Mouse (Mus musculus): ENCODE results near the gene Rnf32.

The Rnf32 gene

DNA sequence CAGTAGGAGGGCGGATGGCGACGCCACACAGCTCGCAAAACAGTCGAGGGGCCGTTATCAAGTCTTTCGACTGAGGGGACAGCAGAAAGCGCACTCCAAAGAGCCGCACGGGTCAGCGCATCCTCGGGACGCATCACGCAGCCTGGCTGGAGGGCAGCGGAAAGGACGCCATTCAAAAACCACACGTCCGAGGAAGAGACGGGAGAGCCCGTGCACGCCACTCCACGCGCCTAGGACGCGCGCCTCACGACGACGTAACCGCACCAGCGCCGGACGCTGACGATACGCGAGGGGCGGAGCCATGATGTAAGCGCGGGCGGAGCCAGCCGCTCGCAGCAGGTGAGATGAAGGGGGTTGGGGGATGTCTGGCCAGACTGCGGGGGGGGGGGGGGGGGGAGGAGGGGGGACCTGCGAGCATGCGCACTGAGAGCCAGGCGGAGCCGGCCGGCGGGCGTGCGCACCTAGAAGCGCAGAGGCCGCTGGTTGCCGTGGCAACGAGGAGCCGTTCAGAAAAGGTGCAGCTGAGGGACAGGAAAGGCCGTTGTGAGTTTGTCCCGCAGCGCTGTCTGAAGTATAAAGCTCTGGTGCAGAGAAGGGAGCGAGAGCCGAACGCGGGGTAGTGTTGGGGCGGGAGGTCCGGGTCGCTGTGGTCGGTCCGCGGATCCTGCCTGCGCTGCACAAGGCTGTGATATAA, at the start of gene Rnf32:
Gene Rnf32, plus strand, starts transcription at position 423 of the 694 bp plus-strand sequence.
- peak; percentile 84 for DNase-seq

- peak; percentile 4 for DNase-seq
Measured at GRCm38 (mm10) chr5:29150146-29150545, 45.6 kb upstream of the Rnf32 start.

DNA sequence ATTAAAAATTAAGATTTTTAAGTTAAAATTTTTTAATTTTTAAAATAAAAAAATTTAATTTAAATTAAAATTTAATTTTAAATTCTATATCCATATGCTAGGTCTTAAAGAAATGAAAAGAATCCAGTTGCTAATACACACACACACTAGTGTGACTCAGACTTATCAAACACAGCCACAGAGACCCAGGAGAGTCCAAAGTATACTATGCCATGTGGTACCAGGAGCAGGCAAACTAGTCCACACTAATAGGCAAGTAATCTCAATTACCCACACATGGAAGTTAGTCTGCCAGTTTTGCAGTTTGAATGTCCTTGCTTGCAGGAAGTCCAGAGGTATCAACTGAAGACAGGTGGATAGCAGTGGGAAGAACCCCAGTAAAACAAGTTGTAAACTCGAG, 35.9 kb upstream of the Rnf32 start:
- DNase-seq: no peak

DNA sequence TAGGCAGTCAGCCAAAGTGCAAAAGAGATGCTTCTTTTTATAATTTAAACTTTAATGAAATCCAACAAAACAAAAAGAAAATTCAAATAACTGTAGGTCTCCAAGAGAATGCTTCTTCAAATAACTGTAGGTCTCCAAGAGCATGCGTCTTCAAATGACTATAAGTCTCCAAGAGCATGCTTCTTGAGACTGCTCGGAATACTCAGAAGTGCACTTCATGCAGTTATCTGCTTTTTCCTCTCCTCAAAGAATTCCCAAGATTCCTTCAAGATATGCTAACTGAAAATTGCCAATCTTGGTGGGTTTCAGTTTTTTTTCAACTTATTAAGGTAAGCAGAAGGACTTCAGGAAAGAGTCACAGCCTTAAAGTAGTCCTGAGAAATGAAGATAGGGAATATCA, 28.8 kb upstream of the Rnf32 start:
- no peak for DNase-seq

DNA sequence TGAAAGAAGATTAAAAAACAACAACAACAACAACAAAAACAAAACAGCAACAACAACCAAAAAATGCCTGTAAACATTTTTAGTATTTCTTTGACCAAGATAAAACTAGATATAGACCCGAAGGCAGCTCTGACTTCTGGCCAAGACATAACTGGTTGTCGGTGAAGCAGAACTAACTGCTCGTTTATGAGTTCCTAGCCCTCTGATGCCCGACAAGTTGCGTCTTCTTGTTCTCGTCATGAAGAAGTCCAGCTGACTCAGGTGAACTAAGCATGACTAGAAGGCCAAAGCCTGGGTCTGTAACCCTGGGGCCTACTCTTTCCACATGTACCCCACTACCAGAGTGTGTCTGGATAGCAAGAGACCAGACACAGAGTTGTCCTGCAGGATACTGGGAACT, 25.6 kb upstream of the Rnf32 start:
- DNase-seq: no peak

- no peak for DNase-seq
Measured at GRCm38 (mm10) chr5:29171165-29171564, 24.6 kb upstream of the Rnf32 start.

- DNase-seq: no peak
Measured at GRCm38 (mm10) chr5:29186798-29187197, 9.0 kb upstream of the Rnf32 start.

GRCm38 (mm10) chr5:29195231-29195569, 592 bp upstream of the Rnf32 start:
- no peak for DNase-seq

DNA sequence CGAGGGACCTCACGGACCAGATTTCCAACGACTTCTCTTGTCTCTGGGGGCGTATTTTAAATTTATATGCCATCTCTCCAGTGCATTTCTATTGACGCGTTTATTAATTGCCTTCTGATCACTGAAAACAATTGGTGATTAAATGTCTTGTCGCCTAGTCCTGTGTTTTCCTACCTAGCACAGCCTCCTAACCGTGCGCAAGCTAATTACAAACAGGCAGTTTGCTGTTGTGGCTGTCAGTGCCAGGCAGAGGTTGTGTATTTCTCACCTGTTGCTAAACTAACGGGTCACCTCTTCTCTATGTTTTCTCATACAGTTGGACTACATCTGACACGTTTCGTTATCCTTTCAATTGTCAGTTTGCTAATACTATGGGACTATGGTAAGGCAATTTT, 469 bp downstream of the Rnf32 start:
- no peak for DNase-seq

DNA sequence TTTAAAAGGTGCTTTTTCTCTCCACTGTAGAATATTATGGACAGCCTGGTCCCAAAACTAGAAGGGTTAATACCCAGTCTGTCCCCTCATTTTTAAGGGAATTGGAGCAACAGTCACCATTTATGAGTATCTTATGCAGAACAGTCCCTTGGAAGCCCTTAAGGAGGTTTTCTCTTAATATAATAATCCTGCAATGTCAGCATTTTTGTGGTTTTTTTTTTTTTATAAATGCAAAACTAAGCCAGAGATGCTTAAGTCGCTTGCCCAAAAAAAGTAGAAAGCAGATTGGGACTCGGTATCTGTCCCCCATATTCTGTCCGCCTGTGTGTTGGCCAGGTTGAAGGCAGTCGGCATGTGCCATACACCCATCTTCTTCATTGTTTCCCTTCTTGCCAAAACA, 1.4 kb downstream of the Rnf32 start:
- no peak for DNase-seq

GRCm38 (mm10) chr5:29198960-29199488, 3.2 kb downstream of the Rnf32 start:
- no peak for DNase-seq

- DNase-seq: peak; percentile 21
Measured at GRCm38 (mm10) chr5:29199868-29200267, 4.1 kb downstream of the Rnf32 start.

- DNase-seq: no peak
Measured at GRCm38 (mm10) chr5:29205690-29206089, 9.9 kb downstream of the Rnf32 start.

GRCm38 (mm10) chr5:29211980-29212555, 16.3 kb downstream of the Rnf32 start:
- no peak for DNase-seq

GRCm38 (mm10) chr5:29217997-29218396, 22.2 kb downstream of the Rnf32 start:
- DNase-seq: no peak

GRCm38 (mm10) chr5:29224089-29224488, 28.3 kb downstream of the Rnf32 start:
- no peak for DNase-seq

DNA sequence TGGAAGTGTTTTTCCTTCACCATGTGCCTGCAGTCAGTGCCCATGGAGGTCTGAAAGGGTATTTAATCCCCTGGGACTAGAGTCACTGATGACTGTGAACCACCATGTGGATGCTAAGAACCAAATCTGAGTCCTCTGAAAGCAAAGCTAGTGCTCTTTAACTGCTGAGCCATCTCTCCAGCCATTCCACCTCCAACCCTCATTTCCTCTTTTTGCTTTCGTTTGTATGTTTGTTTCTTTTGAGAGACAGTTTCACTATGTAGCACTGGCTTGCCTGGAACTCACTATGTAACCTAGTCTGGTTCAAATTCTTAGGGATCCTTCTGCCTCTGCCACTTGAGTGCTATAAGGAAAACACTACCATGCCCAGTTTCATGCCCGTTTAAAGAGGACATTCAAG, 34.7 kb downstream of the Rnf32 start:
- DNase-seq: no peak

DNA sequence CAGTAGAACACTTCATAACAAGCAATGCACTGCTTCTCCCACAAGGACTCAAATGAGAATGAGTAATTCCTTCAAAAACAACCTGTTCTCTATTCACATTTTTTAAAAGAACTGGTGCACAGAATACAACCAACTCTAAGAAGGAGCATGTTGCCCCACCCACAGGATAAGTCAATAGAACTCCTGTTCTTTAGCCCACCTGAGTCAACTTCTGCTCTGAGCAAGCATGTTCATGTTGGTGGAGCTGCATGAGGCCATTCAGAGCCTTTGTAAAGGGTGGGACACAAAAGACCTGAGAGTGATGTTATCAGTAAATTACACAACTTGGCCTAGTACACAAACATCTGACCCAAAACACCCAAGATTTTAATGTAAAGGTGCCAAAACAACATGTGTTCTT, 42.6 kb downstream of the Rnf32 start:
- DNase-seq: no peak

DNA sequence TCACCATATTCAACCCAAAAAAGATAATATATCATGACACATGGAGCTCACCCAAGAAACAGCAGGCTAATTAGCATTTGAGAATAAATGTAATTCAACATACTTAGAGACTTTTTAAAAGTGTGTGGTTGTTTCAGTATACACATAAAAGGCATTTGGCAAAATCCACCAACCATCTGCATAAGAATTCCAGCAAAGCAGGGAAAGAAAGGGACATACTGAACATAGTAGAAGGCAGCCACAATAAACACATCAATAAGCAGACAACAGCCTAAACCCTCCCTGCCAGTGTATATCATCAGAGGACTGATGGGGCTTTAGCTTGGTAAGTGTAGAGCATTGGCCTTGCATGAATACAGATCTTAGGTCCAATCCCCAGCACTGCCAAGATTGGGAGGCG, 49.0 kb downstream of the Rnf32 start:
- DNase-seq: no peak

DNA sequence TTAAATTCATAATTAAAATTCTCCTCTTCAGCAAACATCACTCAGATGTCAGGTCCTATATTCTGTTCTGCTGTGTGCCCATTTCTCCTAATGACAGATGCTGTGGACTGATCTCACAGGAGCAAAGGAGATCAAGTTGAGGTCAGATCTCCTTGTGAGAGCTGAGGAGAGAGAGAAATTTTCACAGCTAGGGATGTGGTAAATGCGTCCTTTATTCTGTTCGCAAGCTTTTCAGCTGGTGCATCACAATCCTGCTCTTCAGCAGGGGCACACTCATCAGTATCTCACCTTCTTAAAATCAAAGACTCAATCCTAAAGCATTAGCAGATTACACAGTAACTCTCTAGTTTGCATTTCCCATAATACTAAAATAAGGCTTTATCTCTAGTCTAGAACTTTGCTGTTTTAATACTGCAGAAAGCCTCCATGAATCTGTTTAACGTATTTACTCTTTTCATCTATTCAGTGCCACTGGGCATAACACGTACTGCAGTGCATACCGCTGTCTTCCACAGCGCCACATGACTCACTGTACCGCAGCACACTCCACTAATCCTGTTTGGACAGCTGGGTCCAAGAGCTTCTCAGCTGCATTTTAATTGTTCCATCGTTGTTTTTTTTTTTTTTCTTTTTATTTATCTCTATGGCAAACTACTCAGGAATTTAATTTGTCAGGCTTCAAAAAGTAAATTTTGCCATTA, 55.2 kb downstream of the Rnf32 start:
- no peak for DNase-seq

DNA sequence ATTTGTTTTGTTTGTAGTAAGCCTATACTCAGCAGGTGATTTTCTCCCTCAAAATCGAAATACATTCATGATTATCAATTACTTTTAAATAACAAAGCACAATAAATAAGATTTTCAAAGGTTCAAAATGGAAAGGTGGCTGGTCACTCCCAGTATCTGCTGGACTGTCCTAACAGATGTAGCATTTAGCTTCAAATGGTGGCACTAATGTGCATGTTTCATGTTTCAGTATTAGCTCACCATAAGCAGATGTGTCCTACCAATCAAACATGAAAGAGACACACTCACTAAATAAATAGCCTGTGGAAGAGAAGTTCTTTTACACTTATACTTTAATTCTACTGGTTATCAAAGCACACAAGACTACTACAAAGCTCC, 55.7 kb downstream of the Rnf32 start:
- DNase-seq: no peak

GRCm38 (mm10) chr5:29253876-29254275, 58.1 kb downstream of the Rnf32 start:
- DNase-seq: no peak

- peak; percentile 2 for DNase-seq
Measured at GRCm38 (mm10) chr5:29270879-29271278, 75.1 kb downstream of the Rnf32 start.

GRCm38 (mm10) chr5:29273426-29273825, 77.6 kb downstream of the Rnf32 start:
- no peak for DNase-seq

All from lung, postnatal 10 days (tissue).